ENCODE assay signal across 9 mouse cellular contexts in the genomic region with DNA sequence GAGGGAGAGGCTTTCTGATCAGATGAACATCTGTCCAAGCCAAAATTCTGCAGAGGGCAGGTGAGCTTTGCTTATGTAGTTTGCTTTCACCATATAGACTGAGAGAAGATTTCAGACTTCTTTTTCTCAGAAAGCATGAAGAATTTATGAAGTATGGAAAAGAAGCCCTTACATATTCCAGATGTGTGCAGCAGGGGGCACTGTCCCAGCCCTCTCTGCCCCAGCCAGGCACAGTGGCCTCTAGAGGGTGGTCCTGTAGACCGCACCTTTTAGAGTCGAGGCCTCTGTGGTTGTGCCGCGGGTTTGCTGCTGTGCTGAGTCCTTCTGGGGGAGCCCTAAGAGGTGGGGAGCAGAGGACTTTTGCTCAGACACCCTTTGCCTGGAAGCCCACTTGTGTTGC. TPM values are rescaled to one million over a fixed set of nuclear protein-coding genes. Genes with fewer than 3 reads are reported as not detected.
DNase-seq lines count a peak whose midpoint lies in the region; ATAC-seq and TF ChIP-seq lines count a peak whose summit lies in the region.
"Had no signal": no experiment of that assay in that cellular context is flagged by ENCODE, and none has a peak within 500 bp of the region (broad histone marks: within the 10 kb centered on the region; RNA-seq: fewer than 3 reads in every experiment).

No protein-coding gene starts in this region.

- in situ Hi-C loops in CH12.LX (cut with MboI; ENCODE audit: low pct_ligation_motif_present, low pct_unique_long_range_greater_than_20kb, low sequenced_read_pairs) = loop anchor here (25.0 kb wide), 2 partner anchors 406 to 606 kb away; no protein-coding TSS in a partner anchor

- no peaks in the 10 kb centered on the region for H3K79me2 ChIP-seq in CH12.LX (replicated peaks; ENCODE audit: control insufficient read depth, extremely low read depth, insufficient read depth, poor library complexity, severe bottlenecking)

- no peaks in the 10 kb centered on the region for H3K9me3 ChIP-seq in CH12.LX (replicated peaks; ENCODE audit: low read length)

- peak; percentile 26 for TF ChIP-seq RAD21 in CH12.LX (IDR thresholded peaks at IDR 0.05; ENCODE audit: low read depth, low read length)

- H3K9ac ChIP-seq in CH12.LX (ENCODE audit: insufficient read depth, low read depth) = no peak overlapping the region

- H3K4me2 ChIP-seq in CH12.LX (ENCODE audit: insufficient read depth, low read depth, poor library complexity, severe bottlenecking) = no peak overlapping the region

- TF ChIP-seq CTCF in layer of hippocampus, adult 2 months (conservative IDR thresholded peaks at IDR 0.05) = peak; percentile 73
- TF ChIP-seq CTCF in CH12.LX (conservative IDR thresholded peaks at IDR 0.05 in 1 of 2, IDR thresholded peaks at IDR 0.05 in 1 of 2; ENCODE audit: low read depth in 2 of 2, low read length in 2 of 2) = peak; percentile 76 to 98
- TF ChIP-seq CTCF in bone marrow, adult 2 months (IDR thresholded peaks at IDR 0.05; ENCODE audit: control insufficient read depth, insufficient read depth, low read length) = peak; percentile 68

- H3K36me3 ChIP-seq in CH12.LX (replicated peaks in 1 of 2; ENCODE audit: control insufficient read depth in 1 of 2, insufficient read depth in 1 of 2, low read length in 1 of 2) = peaks cover 45 to 94% of the 10 kb centered on the region in 2 experiments

- H3K4me1 ChIP-seq in CH12.LX (ENCODE audit: control insufficient read depth in 1 of 2, insufficient read depth in 2 of 2) = peaks cover 0 to 19% of the 10 kb centered on the region in 2 experiments; a peak in 3 of 4 replicates
- H3K4me1 ChIP-seq in bone marrow, adult 2 months (ENCODE audit: control insufficient read depth, insufficient read depth, low read length) = no peaks in the 10 kb centered on the region

- dilution Hi-C loops in CH12.LX (cut with MboI; ENCODE audit: extremely low pct_ligation_motif_present, extremely low pct_unique_long_range_greater_than_20kb, low sequenced_read_pairs) = no loop called here

- ATAC-seq in neutrophil, adult 5-6 weeks (ENCODE audit: extremely low read depth, insufficient number of reproducible peaks, low FRiP score, poor library complexity, severe bottlenecking) = peak; percentile 44; the same call in 1 of the 2 replicates

- no peak overlapping the region for H3K27ac ChIP-seq in layer of hippocampus, adult 2 months
- no peak overlapping the region for H3K27ac ChIP-seq in CH12.LX (ENCODE audit: insufficient read depth, low read depth)
- H3K27ac ChIP-seq in bone marrow, adult 2 months (ENCODE audit: control insufficient read depth, insufficient read depth, low read depth, low read length, poor library complexity) = no peak overlapping the region; the same call in 1 of the 2 replicates
- H3K27ac ChIP-seq: macrophage had no signal

- no peak overlapping the region for H3K4me3 ChIP-seq in layer of hippocampus, adult 2 months
- no peak overlapping the region for H3K4me3 ChIP-seq in CH12.LX (replicated peaks in 1 of 3; ENCODE audit: low read depth in 2 of 3, low read length in 2 of 3, poor library complexity in 1 of 3)
- no peak overlapping the region for H3K4me3 ChIP-seq in bone marrow, adult 2 months (replicated peaks; ENCODE audit: control insufficient read depth, low read depth, low read length)

- WGBS in bone marrow, adult 2 months = 44% methylated on average over 4 of the region's 4 CpGs

- TF ChIP-seq POLR2A in CH12.LX (IDR thresholded peaks at IDR 0.05; ENCODE audit: low read depth, low read length) = no peak
- TF ChIP-seq POLR2A in bone marrow, adult 2 months (IDR thresholded peaks at IDR 0.05; ENCODE audit: borderline replicate concordance, control insufficient read depth, low read depth, low read length) = no peak

- DNase-seq in layer of hippocampus, adult 2 months (ENCODE audit: low spot score in 2 of 2) = no peak
- no peak for DNase-seq in layer of hippocampus, adult 18-20 months (ENCODE audit: low spot score in 2 of 2)
- DNase-seq in CH12.LX (ENCODE audit: extremely low read depth) = peak; percentile 48
- no peak for DNase-seq in urinary bladder, postnatal 36 days (ENCODE audit: low spot score in 2 of 2)
- no peak for DNase-seq in cerebellum, adult 18-20 months
- DNase-seq: gastrocnemius, postnatal 25 days had no signal

- TF ChIP-seq EP300 in CH12.LX (IDR thresholded peaks at IDR 0.05; ENCODE audit: low read length) = no peak

- H3K27me3 ChIP-seq in CH12.LX (replicated peaks) = no peaks in the 10 kb centered on the region

TF ChIP-seq in CH12.LX, 34 proteins besides CTCF, POLR2A, EP300 and RAD21:
- TF ChIP-seq SMC3 (IDR thresholded peaks at IDR 0.05; ENCODE audit: low read depth, low read length) = peak; percentile 58
- peak; percentile 19; the same call in 1 of the 2 replicates for TF ChIP-seq NELFE (IDR thresholded peaks at IDR 0.05; ENCODE audit: low read depth, low read length)
- TF ChIP-seq NRF1 (IDR thresholded peaks at IDR 0.05; ENCODE audit: low read depth, low read length) = no peak

RNA-seq across cellular contexts. Expression of a gene that starts 43.0 kb away (rescaled TPM):
- total RNA-seq in layer of hippocampus, adult 2 months (2021) = 100 to 1,000 TPM; 257 to 258 TPM
- 100 to 1,000 TPM; 276 to 284 TPM for total RNA-seq in layer of hippocampus, adult 18-20 months (2021)
- total RNA-seq in CH12.LX (2012; rRNA removed) (18.7 and 20.3 TPM in 2 replicates), CH12.LX (2014; rRNA removed) (15.9 and 21.2 TPM in 2 replicates)
- polyA plus RNA-seq in CH12.LX (2012; ENCODE audit: insufficient read length, low read depth) = 26.0 and 38.9 TPM in 2 replicates
- polyA plus RNA-seq in bone marrow, adult 2 months (2011; ENCODE audit: insufficient read depth, insufficient read length, low replicate concordance, missing spikeins) = 16.9 and 30.7 TPM in 2 replicates
- 87.8 and 90.5 TPM in 2 replicates for total RNA-seq in neutrophil, adult 5-6 weeks (2017)

RNA-seq across cellular contexts. Expression of a gene that starts 52.9 kb away (rescaled TPM):
- 10 to 100 TPM; 47.2 to 51.9 TPM for total RNA-seq in layer of hippocampus, adult 2 months (2021)
- total RNA-seq in layer of hippocampus, adult 18-20 months (2021) = 10 to 100 TPM; 48.3 to 49.3 TPM
- total RNA-seq in CH12.LX (2012; rRNA removed) (354 and 466 TPM in 2 replicates), CH12.LX (2014; rRNA removed) (839 and 915 TPM in 2 replicates)
- 550 and 554 TPM in 2 replicates for polyA plus RNA-seq in CH12.LX (2012; ENCODE audit: insufficient read length, low read depth)
- polyA plus RNA-seq in bone marrow, adult 2 months (2011; ENCODE audit: insufficient read depth, insufficient read length, low replicate concordance, missing spikeins) = 284 and 419 TPM in 2 replicates
- total RNA-seq in neutrophil, adult 5-6 weeks (2017) = 123 and 149 TPM in 2 replicates

RNA-seq across cellular contexts. Expression of a gene that starts 58.4 kb away (rescaled TPM):
- total RNA-seq in layer of hippocampus, adult 2 months (2021) = 10 to 100 TPM; 30.3 to 32.9 TPM
- total RNA-seq in layer of hippocampus, adult 18-20 months (2021) = 10 to 100 TPM; 32.8 to 32.9 TPM
- total RNA-seq in CH12.LX (2012; rRNA removed) (20.3 and 27.7 TPM in 2 replicates), CH12.LX (2014; rRNA removed) (34.7 and 35.2 TPM in 2 replicates)
- polyA plus RNA-seq in CH12.LX (2012; ENCODE audit: insufficient read length, low read depth) = 28.9 and 38.2 TPM in 2 replicates
- polyA plus RNA-seq in bone marrow, adult 2 months (2011; ENCODE audit: insufficient read depth, insufficient read length, low replicate concordance, missing spikeins) = 13.7 and 20.6 TPM in 2 replicates
- 20.5 and 36.1 TPM in 2 replicates for total RNA-seq in neutrophil, adult 5-6 weeks (2017)
